Mouse (Mus musculus) thymus, postnatal 4 days (tissue): ENCODE results near the gene Dhfr.
"Not testable (repeated sequence)": the region's sequence is repeated elsewhere in the genome, so short reads cannot be mapped to it uniquely, and the experiment has no call there.

ENCODE experiments used
- DNase-seq: peaks from one replicate; pipeline ENCODE4 v3.0.0; 2021

Gene Dhfr

DNA sequence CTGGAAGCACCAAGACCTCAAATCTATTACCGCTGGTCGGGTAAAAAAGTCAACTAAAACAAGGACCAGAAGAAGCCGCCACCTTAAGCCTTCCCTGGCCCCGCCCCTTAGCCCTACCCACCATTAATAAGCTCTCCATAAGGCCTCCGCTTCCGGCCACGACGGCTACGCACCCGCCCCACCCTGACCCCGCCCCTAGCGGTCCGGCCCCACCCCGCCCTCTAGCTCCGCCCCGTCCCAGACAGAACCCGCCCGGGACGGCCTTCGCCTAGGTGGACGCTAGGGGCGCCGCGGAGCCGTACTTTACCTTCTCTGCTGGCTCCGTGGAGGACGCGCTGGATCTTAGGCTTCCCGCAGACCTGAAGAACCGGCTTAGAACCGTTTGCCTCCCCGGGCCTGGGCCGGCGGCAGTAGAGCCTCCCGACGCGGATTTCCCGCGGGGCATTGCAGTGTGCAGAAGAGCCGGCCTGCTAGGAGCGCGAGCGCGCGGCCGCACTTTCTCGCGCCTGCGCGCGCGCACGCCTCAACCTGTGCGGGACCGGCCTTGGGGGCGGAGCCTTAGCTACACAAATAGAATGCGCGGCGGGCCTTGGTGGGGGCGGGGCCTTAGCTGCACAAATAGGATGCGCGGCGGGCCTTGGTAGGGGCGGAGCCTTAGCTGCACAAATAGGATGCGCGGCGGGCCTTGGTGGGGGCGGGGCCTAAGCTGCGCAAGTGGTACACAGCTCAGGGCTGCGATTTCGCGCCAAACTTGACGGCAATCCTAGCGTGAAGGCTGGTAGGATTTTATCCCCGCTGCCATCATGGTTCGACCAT, at the start of gene Dhfr, which contains the start of gene Msh3:
TSS of gene Dhfr (plus strand) at position 271 of the 816 bp plus-strand sequence.
TSS of gene Msh3 (minus strand) at position 548 of the 816 bp plus-strand sequence.
- DNase-seq, result peak; percentile 99

GRCm38 (mm10) chr13:92305680-92306079, 48.8 kb upstream of the Dhfr start, which contains the start of gene Gm20379:
Gene Gm20379 (plus strand): TSS chr13:92305980.
- no peak for DNase-seq

DNA sequence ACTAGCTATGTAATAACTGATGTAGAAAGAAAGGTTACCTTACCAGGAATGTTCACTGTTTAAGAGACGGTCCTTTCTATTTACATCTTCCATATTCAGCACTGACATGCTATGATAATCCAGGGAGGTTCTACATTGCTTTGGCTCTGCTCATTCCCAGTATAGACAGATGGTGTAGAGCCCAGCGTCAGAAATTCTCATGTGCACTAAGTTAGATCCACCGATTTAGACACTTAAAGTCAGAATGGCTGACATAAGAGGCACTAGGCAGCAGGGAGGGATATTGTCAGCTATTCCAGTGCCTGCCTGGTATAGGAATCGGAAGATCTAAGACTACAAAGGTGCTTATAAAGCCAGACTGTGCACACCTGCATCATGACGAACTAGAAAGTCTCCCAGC, 39.9 kb upstream of the Dhfr start:
- no peak for DNase-seq

DNA sequence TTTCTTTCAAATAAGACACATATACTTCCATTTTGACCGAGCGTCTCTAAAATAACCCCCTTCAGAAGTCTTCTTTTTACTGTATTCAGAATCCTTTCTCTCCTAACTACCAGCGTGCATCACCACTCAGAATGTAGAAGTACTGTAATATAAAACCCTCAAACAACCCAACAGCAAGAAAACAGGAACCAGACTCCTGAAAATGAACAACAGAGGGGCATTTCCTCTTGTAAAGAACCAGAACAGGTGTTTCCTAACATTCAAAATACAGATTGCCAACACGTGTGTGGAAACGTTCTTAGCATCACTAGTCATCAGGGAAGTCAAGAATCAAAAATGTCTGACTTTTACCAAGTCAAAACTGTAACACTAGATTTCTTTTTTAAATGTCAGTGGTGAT, 33.8 kb upstream of the Dhfr start:
- no peak for DNase-seq

DNA sequence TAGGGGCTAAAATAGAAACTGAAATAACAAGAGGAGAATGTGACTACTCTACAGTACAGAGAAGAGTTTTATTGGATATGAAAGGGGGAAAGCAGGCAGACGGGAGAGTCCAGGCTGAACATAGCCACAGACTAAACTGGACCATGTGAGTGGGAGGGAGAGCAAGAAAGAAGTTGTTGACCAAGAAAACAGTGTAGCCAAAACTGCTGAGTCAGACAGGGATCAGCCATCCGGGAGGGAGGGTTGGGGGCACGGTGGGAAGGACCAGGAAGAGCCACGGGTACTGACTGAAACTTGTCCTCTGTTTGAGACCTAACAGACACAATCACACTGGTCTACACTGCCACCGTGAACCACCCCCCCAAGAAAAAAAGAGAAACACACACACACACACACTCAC, 28.5 kb upstream of the Dhfr start:
- no peak for DNase-seq

GRCm38 (mm10) chr13:92328000-92328399, 26.5 kb upstream of the Dhfr start:
- no peak for DNase-seq

- DNase-seq, result no peak
These were observed 23.9 kb upstream of the Dhfr start for GRCm38 (mm10) chr13:92330621-92331020.

DNA sequence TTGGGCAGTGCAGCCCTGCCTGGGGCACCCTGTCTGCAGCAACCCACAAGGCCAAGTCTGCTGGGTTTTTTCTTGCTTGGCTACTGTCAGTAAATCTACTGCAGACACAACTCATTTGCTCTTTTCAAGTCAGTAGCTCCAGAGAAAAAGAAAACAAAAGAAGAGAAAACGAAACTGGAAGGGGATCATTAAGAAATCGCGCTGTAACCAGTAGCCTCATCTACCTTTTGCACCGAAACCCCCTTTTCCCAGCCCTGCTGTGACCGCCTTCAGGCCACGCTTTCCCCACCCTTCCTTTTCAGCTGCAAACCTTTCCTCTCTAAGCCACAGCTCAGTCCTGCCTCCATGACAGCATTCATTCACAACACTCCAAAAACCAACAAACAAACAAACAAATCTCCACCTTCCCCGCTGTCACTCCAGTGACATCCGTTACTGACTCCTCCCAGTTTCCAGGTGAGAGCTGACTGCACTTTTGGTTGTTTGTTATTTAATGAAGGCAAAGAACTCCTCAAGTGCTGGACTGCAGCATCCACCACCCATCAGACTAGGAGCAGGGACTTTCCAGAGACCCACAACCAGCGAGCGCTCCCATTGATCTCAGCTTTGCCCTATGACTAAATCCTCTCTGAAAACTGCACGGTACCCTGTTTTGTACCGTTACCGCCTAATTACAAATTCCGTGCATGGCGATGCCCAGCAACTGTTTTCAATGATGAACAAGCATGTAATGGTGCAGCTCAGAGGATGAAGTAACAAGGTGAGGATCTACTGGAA, 22.2 kb upstream of the Dhfr start:
- DNase-seq, result no peak

DNA sequence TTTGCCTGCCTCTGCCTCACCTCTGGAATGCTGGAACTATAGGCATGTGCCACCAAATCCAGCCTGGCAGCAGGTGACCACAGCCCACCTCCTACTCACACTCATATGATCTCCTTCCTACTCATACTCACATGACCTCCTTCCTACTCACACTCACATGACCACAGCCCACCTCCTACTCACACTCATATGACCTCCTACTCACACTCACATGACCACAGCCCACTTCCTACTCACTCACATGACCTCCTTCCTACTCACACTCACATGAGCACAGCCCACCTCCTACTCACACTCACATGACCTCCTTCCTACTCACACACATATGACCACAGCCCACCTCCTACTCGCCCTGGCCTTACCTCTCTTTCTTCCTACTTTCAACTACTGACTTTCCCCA, 17.7 kb upstream of the Dhfr start:
- no peak for DNase-seq

DNA sequence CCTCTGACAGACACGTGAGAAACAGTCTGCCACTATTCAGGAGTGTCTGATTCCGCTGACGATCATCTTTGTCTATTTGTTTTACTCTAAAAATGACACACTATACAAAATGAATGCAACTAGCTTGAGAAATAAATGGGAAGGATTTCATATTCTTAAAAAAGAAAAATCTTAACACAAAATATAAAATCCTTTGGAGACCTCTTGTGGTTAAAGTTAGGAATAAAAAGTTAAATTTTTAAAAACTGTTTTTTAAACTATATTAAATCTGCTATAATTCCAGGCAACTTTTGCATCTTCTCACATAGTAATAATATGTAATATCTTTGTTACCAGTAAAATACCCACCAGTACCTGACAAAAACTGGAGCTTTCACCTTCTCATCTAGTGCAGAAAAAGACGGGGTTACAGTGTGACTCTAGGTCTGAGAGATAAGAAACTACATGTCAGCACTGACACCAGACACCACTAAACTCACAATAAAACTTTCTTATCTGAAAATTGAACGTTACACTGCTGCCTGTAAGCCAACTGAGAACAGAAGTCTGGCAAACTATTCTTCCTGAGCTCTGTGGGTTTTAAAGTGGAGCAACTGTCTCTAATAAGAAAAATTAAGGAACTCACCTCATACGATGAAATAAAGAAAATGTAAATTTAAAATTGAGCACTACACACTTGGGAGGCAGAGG, 16.6 kb upstream of the Dhfr start:
- DNase-seq, result no peak

- no peak for DNase-seq
These were observed 14.7 kb upstream of the Dhfr start for GRCm38 (mm10) chr13:92339787-92340186.

- no peak for DNase-seq
These were observed 10.5 kb upstream of the Dhfr start for GRCm38 (mm10) chr13:92344033-92344432.

GRCm38 (mm10) chr13:92346338-92346737, 8.2 kb upstream of the Dhfr start:
- DNase-seq, result no peak

DNA sequence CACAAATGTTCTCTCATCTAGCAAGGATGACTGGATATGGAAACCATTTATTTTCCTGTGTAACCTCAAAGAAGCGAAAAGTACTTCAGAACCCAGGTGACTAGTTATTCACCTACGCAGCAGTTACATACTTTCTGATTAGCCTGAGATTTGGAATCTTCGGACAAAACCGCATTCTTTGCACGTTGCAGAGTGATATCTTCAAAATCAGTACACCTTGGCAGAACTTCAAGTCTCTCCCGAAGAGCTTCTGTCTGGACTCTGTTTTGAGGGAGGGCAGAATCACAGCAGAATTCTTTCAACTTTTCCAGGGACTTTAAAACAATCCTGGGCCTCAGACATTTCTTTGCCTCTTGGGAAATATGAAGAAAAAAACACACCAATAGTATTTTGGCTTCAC, 3.4 kb upstream of the Dhfr start:
- no peak for DNase-seq

- peak; percentile 25 for DNase-seq
These were observed 570 bp upstream of the Dhfr start for GRCm38 (mm10) chr13:92353956-92354355.

DNA sequence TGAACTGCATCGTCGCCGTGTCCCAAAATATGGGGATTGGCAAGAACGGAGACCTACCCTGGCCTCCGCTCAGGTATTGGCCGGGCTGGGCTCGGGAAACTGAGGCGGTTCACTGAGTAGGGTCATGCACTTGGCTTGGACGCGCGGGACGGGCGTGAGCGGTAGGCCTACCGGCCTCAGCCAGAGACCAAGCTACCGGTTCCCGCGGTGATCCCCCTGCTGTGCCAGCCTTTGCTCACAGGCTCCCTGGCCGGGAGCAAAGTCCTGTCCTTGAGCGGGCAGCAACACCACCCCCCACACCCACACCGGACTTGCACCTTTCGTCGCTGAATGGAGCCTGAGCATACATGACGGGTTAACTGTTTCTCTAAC, 732 bp downstream of the Dhfr start:
- DNase-seq, result no peak

DNA sequence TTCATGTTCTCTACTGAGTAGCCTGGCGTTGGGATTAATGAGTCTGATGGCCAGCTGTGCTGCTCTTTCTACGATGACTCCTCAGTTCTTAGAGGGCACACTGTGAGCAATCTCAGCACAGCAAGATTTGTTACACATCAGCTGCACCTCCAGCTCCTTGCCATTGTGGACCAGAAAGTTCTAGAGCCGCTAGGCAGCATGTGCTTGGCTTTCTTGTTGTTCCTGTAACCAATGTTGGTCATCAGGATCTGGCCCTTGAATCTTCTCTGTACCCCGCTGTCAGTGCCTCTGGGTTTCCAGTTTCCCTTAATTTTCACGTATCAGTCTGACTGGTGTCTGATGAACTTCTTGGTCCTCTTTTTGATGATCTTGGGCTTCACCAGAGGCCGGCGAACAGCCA, 1.9 kb downstream of the Dhfr start:
- DNase-seq, result no peak

DNA sequence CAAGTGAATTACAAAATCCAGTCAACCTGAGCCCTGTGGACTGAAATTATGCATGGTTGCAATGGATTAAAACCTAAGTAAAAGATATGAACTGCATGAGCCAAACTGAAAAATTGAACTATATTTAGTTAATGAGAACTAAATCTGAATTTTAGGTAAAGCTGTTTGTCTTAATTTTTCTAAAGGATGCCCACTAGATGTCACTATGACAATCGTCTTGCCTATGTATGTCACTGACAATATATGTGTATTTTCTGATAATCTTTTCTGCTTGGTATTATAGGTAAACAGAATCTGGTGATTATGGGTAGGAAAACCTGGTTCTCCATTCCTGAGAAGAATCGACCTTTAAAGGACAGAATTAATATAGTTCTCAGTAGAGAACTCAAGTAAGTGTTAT, 3.1 kb downstream of the Dhfr start:
- no peak for DNase-seq

GRCm38 (mm10) chr13:92361609-92362008, 7.1 kb downstream of the Dhfr start:
- DNase-seq, result no peak

GRCm38 (mm10) chr13:92365312-92365711, 10.8 kb downstream of the Dhfr start:
- DNase-seq, result no peak

GRCm38 (mm10) chr13:92370811-92371210, 16.3 kb downstream of the Dhfr start:
- no peak for DNase-seq

DNA sequence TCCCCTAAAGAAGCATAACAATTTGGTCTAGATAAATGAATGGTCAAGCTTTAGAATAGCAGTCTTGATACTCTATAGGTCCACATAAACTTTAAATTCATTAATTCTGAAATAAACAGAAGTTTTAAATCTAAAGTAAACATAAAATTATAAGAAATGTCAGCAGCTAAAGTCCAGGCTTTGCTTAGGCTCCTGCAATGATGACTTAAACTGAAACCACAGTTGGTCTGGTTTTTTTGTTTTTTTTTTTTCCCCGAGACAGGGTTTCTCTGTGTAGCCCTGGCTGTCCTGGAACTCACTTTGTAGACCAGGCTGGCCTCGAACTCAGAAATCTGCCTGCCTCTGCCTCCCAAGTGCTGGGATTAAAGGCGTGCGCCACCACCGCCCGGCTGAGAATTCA, 16.9 kb downstream of the Dhfr start:
- DNase-seq, result not testable (repeated sequence)

GRCm38 (mm10) chr13:92387367-92387766, 32.8 kb downstream of the Dhfr start:
- no peak for DNase-seq
